Comparison of ENCODE assay signal across 8 mouse cellular contexts in the genomic region with DNA sequence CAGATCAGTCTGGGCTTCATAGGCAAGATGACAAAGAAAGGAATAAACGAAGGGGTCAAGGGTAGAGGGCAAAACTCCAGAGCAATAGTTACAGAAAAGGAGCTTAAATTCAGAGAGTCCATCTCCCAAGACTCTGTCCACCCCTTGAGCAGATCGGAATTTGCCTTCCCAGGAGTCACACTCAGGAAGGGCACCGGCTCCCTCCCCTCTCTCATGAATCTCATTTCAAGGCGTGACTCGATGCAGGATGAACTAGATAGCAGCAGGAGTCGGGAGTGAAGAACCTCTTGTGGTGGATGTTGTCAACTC. TPM values are rescaled to one million over a fixed set of nuclear protein-coding genes. Genes with fewer than 3 reads are reported as not detected.
DNase-seq lines count a peak whose midpoint lies in the region; ATAC-seq and TF ChIP-seq lines count a peak whose summit lies in the region.

No protein-coding gene starts in this region.

- H3K4me2 ChIP-seq in kidney, embryonic 15.5 days, result peak overlapping the region; percentile 75
- H3K4me2 ChIP-seq in embryonic facial prominence, embryonic 12.5 days (replicated peaks), result peak overlapping the region; percentile 50
- H3K4me2 ChIP-seq in intestine, postnatal 0 days (replicated peaks; ENCODE audit: low read depth), result peak overlapping the region; percentile 69

- 0 out of 2 replicates have a peak, but pooled peaks cover 7% of the 10 kb centered on the region for H3K27me3 ChIP-seq in kidney, embryonic 15.5 days
- H3K27me3 ChIP-seq in embryonic facial prominence, embryonic 12.5 days, result no peaks in the 10 kb centered on the region
- no peaks in the 10 kb centered on the region for H3K27me3 ChIP-seq in intestine, postnatal 0 days (replicated peaks; ENCODE audit: control insufficient read depth, insufficient read depth, low read length)

- peak; percentile 67 for ATAC-seq in kidney, embryonic 15.5 days (replicated peaks; ENCODE audit: low FRiP score)
- ATAC-seq in embryonic facial prominence, embryonic 12.5 days (ENCODE audit: insufficient number of reproducible peaks, insufficient read depth, low FRiP score, low TSS enrichment), result peak; percentile 36; the same call in 1 of the 2 replicates
- ATAC-seq in intestine, postnatal 0 days, result peak; percentile 28

- 0 out of 2 replicates have a peak overlapping the region, but pooled peaks have one; percentile 87 for H3K27ac ChIP-seq in kidney, embryonic 15.5 days
- no peak overlapping the region; the same call in 1 of the 2 replicates for H3K27ac ChIP-seq in embryonic facial prominence, embryonic 12.5 days
- H3K27ac ChIP-seq in intestine, postnatal 0 days (ENCODE audit: low read depth, low read length), result no peak overlapping the region

- no peaks in the 10 kb centered on the region for H3K9me3 ChIP-seq in kidney, embryonic 15.5 days (replicated peaks)
- H3K9me3 ChIP-seq in embryonic facial prominence, embryonic 12.5 days, result no peaks in the 10 kb centered on the region
- no peaks in the 10 kb centered on the region for H3K9me3 ChIP-seq in intestine, postnatal 0 days (ENCODE audit: control insufficient read depth)

- 0 out of 2 replicates have a peak, but pooled peaks cover 5% of the 10 kb centered on the region for H3K4me1 ChIP-seq in kidney, embryonic 15.5 days
- no peaks in the 10 kb centered on the region for H3K4me1 ChIP-seq in embryonic facial prominence, embryonic 12.5 days
- no peaks in the 10 kb centered on the region for H3K4me1 ChIP-seq in intestine, postnatal 0 days (replicated peaks; ENCODE audit: control insufficient read depth, insufficient read depth, low read length)

- no peak for DNase-seq in kidney, adult 8-10 months
- peak; percentile 81 for DNase-seq in neural tube, embryonic 10.5 days (ENCODE audit: extremely low spot score, low spot score)
- no peak for DNase-seq in urinary bladder, postnatal 25 days (ENCODE audit: low spot score)
- no peak for DNase-seq in ovary, adult 18-20 months (ENCODE audit: low spot score)
- DNase-seq in right cerebral cortex, postnatal 14 days, result no peak

- peak overlapping the region; percentile 54 for H3K9ac ChIP-seq in kidney, embryonic 15.5 days
- peak overlapping the region; percentile 28 for H3K9ac ChIP-seq in embryonic facial prominence, embryonic 12.5 days
- peak overlapping the region; percentile 37 for H3K9ac ChIP-seq in intestine, postnatal 0 days (ENCODE audit: low read depth, low read length)

- H3K36me3 ChIP-seq in kidney, embryonic 15.5 days, result no peaks in the 10 kb centered on the region
- no peaks in the 10 kb centered on the region for H3K36me3 ChIP-seq in embryonic facial prominence, embryonic 12.5 days
- H3K36me3 ChIP-seq in intestine, postnatal 0 days (ENCODE audit: control insufficient read depth, insufficient read depth), result no peaks in the 10 kb centered on the region

- WGBS in kidney, embryonic 15.5 days, result 0% methylated on average over 6 of the region's 6 CpGs
- under 1% methylated on average over 6 of the region's 6 CpGs for WGBS in embryonic facial prominence, embryonic 12.5 days
- WGBS in intestine, postnatal 0 days, result under 1% methylated on average over 6 of the region's 6 CpGs

- peak overlapping the region; percentile 65 for H3K4me3 ChIP-seq in kidney, embryonic 15.5 days (replicated peaks)
- H3K4me3 ChIP-seq in embryonic facial prominence, embryonic 12.5 days, result peak overlapping the region; percentile 37
- peak overlapping the region; percentile 54 for H3K4me3 ChIP-seq in intestine, postnatal 0 days (ENCODE audit: low read depth, low read length)

- no peak for TF ChIP-seq CTCF in intestine, postnatal 0 days (IDR thresholded peaks at IDR 0.05; ENCODE audit: low read depth)

RNA-seq across cellular contexts. Expression of a gene that starts 15.7 kb away (rescaled TPM):
- polyA plus RNA-seq in kidney, embryonic 15.5 days (2015; fragmentation: Nextera tagmentation; extraction: Ambion mirVana), result 0.30 and 0.66 TPM in 2 replicates
- polyA plus RNA-seq in embryonic facial prominence, embryonic 12.5 days (2016; fragmentation: Nextera tagmentation; extraction: Ambion mirVana), result 0.73 and 0.88 TPM in 2 replicates
- not detected in 2 replicates for polyA plus RNA-seq in intestine, postnatal 0 days (2015; fragmentation: Nextera tagmentation; extraction: Ambion mirVana)

RNA-seq across cellular contexts. Expression of a gene that starts 28.0 kb away (rescaled TPM):
- polyA plus RNA-seq in kidney, embryonic 15.5 days (2015; fragmentation: Nextera tagmentation; extraction: Ambion mirVana), result 62.5 and 65.2 TPM in 2 replicates
- polyA plus RNA-seq in embryonic facial prominence, embryonic 12.5 days (2016; fragmentation: Nextera tagmentation; extraction: Ambion mirVana), result 65.7 and 67.9 TPM in 2 replicates
- polyA plus RNA-seq in intestine, postnatal 0 days (2015; fragmentation: Nextera tagmentation; extraction: Ambion mirVana), result 20.4 and 20.7 TPM in 2 replicates

RNA-seq across cellular contexts. Expression of a gene that starts 31.6 kb away (rescaled TPM):
- 11.7 and 13.2 TPM in 2 replicates for polyA plus RNA-seq in kidney, embryonic 15.5 days (2015; fragmentation: Nextera tagmentation; extraction: Ambion mirVana)
- 14.9 and 15.5 TPM in 2 replicates for polyA plus RNA-seq in embryonic facial prominence, embryonic 12.5 days (2016; fragmentation: Nextera tagmentation; extraction: Ambion mirVana)
- 8.6 and 9.3 TPM in 2 replicates for polyA plus RNA-seq in intestine, postnatal 0 days (2015; fragmentation: Nextera tagmentation; extraction: Ambion mirVana)
